Mouse (Mus musculus): Measurements from ENCODE around the gene Slc22a4.

- no peak for TF ChIP-seq CTCF (IDR thresholded peaks at IDR 0.05; ENCODE audit: low read depth)
- TF ChIP-seq EP300 (IDR thresholded peaks at IDR 0.05; ENCODE audit: low read depth), result no peak
Observed at GRCm38 (mm10) chr11:54066400-54066799, 38.5 kb upstream of the Slc22a4 start.
